Mouse (Mus musculus) hematopoietic stem cell, adult 5-6 weeks (primary cell): ENCODE data around the gene Fam83c. TPM values are rescaled to one million over a fixed set of nuclear protein-coding genes. Genes with fewer than 3 reads are reported as not detected.
"Not testable (repeated sequence)": the region's sequence is repeated elsewhere in the genome, so short reads cannot be mapped to it uniquely, and the experiment has no call there.

Experiments
- ATAC-seq, 2 experiments: fragments of 125-278 bp in 1 of 2; replicated peaks in 1 of 2; 2 replicates each; pipeline ENCODE4 v1.8.0; 2016 to 2017; ENCODE audit warnings: inconsistent platforms in 2 of 2, mild to moderate bottlenecking in 2 of 2, moderate number of reproducible peaks in 2 of 2, low read depth in 1 of 2, moderate TSS enrichment in 1 of 2; ENCODE audit not compliant: low FRiP score in 2 of 2, poor library complexity in 2 of 2, severe bottlenecking in 2 of 2, insufficient read depth in 1 of 2, low TSS enrichment in 1 of 2
- total RNA-seq: library from RNA; stranded (forward); fragments of 172-1452, 232-1000 nt; gene quantifications from 2 replicates; pipeline ENCODE4 v1.2.3, GENCODE M21; 2017

Gene Fam83c
- total RNA-seq, 1 experiment from 2014 or later, result not detected

DNA sequence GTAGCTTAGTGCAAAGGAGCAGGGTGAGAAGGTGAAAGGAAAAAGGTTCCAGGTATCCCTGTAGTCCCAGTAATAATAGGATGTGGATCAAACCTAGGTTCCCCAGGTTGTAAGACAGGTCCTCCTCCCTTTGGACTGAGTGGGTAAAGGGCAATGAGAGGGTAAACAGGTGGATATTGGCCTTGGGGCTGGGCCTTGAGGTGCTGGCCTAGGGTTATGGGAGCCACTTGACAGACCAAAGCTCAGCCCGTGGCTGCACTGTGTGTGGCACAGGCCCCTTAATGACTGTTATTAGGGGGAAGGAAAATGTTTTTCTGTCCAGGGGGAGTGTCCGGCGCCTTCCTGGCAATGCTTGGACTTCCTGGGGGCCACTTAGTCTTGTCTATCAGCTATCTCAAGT is 3.3 kb upstream of the Fam83c start:
- no peak for ATAC-seq

GRCm38 (mm10) chr2:155832087-155832486 is 2.6 kb downstream of the Fam83c start:
- ATAC-seq, result not testable (repeated sequence)

- no peak for ATAC-seq
These were observed 3.4 kb downstream of the Fam83c start for GRCm38 (mm10) chr2:155831302-155831701.

DNA sequence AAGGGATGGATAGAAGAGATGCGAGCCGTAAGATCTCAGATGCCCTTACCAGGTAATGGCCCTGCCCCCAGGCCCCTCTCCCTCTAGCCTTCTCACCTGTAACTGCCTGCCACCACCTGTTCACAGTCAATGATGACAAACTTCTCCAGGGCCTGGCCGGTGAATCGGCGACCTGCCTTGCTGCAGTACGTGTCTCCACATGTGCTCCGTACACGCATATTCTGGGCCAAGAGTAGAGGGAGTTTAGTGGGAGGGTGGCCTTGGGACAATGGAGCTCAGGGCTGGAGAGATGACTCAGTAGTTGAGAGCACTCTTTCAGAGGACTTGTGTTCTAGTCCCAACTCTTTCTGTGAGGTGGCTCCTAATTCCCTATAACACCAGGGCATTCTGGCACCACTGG is 3.8 kb downstream of the Fam83c start:
- no peak for ATAC-seq

DNA sequence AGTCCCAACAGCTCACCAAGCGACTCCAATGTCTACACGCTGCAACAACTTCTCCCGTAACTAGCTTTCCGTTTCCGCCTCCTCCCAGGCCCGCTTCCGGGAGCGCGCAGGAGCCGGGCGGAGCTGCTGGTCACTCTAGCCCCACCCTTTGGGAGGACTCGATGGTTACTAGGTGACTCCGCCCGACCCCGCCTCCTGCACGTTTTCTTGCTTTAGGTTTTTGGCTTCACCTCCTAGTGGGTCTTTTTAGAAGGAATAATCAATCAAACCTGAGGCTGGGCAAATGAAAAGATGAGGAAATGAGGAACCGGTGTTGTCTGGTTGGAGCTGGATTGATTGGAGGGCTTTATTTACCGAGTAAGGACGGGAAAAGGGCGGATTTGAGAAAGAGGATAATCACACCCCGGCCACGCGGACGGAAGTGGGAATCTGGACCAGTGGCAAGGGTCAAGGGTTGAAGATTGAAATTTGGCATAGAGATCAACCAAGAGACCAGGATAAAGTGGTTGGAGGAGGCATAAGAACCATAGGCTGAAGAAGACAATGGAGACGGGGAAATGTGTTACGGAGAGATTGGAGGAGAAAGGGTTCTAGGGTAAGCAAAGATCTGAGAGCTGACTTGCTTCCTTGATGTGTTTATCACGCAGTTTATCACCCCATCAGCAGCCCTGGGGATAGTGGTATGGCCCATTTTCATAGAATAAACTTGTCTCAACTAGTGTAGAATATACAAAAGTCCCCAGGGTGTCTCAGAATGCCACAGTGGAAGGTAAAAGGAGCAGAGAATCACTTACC is 7.8 kb downstream of the Fam83c start, which contains the start of gene Eif6:
TSS of gene Eif6 (minus strand) at position 296 of the 795 bp plus-strand sequence.
- ATAC-seq, result peak; percentile 92 to 94

DNA sequence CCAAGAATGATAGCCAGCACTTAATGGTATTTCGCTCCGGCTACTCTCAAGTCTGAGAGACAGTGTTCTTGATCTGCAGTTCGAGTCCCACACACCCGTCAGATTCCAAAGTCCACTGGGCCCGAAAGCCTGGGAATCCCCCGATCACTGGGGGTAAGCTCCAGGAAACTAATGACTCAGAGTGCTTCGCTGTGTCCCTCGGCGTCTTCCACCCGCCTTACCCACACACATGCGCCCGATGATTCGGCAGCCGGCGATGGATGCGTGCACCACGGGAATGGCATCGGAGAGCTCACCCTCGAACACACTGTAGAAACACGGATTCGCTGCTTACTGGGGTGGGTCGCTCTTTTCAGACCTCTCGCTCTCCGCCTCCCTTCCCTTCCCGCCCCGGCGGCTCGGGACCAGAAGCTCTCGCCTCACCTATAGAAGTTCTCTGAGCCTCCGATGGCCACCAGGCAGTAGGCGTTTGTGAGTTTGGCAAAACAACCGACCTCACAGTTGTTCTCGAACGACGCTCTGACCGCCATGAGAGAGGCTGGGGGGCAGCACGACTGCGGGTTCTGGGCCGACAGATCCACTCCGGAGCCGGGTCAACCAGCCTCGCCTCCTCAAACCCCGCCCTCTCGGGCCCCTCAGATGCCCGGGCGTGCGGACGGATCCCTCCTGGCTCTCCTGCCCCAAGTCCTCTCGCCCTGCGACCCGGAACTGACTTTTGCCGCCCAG is 8.6 kb downstream of the Fam83c start:
- ATAC-seq, result peak in 1 of 2 experiments; percentile 8; a peak in 2 of 4 replicates

GRCm38 (mm10) chr2:155823722-155824121 is 10.9 kb downstream of the Fam83c start:
- ATAC-seq, result no peak

- ATAC-seq, result no peak
These were observed 13.9 kb downstream of the Fam83c start for GRCm38 (mm10) chr2:155820779-155821178.

DNA sequence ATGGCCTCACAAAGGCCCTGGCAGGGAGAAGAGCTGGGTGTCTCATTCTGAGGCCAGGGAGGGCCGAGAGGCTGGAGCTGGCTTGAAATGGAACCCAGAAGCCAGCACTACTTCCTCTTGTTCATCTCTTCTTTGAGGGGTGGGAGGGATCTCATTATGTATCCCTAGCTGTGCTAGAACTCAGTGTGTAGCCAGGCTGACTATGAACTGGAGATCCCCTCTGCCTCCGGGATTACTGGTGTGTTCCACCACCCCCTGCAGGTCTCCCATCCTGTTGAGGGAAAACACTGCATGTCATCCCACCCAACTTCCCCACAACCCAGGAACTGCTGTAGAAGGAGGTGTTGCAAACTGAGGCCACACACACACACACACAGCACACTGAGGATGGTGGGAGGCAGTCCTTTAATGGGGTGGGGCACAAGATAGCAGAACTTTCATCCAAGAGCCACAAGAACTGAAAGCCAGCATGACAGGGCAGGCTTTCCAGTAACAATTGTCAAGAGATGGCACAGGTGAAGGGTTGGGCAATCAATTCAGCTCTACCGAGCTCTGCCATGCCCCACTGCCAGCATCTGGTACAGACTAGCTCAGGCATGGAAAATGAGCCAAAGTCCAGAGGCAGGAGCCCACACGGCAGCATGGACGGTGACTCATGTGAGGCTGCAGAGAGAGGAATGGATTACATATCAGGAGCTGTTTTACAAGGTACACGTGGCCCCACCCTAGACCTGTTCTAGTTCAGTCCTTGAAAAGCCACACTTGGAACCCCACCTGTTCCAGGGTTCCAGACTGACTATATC is 15.0 kb downstream of the Fam83c start:
- peak; percentile 9 to 33 for ATAC-seq

- no peak for ATAC-seq
These were observed 15.4 kb downstream of the Fam83c start, which contains the start of gene BC029722 for GRCm38 (mm10) chr2:155819392-155819448. TSS of gene BC029722 (minus strand) at chr2:155819426.

DNA sequence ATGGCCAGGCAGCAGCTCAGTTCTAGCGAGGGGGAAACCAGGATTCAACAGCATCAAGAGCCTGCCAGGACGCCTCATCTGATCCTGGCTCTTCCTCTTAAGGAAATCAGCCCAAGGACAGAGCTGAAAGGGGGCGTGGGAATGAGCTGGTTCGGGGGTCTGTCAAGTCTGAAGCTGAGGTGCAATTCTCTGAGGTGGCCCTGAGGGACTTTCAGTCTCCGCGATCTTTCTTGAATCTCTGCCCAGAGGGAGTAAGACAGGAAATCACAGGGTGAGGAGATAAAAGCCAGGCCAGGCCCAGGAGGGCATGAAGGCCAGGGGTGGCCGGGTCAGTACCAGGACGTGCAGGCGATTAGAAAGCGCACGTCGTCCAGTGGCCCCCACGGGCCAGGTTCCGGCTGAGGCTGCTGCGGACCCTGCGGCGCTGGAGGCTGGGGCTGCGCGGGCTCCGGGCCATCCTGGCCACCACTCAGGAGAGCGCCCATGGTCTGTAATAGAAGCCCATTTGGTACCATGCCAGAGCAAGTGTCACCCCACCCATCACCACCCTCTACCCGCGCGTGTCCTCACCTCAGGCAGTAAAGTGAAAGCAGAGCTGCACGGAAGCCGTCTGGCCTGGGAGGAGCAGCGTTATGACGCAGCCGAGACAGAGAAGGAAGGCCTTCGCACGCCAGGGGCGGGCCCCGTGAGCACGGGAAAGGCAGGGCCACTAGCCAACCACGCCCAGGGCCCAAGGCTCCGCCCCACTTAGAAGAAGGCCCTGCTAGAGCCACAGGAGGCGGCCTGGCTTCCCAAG is 15.9 kb downstream of the Fam83c start:
- ATAC-seq, result peak; percentile 96 to 97

DNA sequence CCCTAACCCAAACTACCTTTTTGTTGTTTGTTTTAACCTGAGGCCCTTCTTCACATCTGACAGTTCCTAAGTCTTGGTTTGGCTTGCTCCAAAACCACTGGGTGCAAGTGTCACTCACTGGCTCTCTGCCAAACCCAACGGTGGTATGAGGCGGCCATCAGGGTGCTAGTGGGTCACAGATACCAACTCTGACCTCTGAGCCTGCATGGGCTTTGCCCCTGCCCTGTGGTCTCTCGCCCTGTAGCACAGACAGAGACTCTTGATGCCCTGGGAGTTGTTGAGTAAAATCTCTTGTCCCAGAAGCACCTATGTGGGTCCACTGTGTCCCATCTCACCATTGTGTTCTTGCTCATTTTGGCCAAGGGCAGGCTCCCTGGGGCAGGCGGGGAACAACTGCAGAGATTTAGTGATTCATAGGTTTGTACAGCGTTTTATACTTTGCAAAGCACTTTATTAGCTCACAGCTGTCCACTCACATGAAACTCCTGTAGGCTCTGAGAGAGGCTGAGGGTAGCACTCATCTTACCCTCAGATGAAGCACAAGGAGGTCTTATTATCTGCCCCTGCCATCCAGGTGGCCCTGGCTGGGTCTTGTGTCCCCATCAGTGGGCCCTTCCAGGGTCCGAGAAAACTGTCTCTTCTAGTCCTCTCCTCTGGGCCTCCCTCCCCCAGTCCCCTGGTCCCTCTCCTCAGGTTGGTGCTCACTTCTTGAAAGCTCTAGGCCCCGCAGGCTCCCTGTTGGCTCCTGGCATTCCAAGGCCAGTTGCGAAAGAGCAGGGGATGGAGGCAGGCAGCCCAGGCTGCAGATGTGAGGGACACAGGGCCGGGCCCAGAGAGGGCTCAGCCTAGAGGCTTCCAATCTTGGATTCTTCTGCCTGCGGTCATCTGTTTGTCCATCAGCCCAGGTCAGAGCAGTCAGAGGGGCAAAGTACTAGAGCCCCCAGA is 17.1 kb downstream of the Fam83c start:
- ATAC-seq, result no peak

- ATAC-seq, result no peak
These were observed 18.5 kb downstream of the Fam83c start for GRCm38 (mm10) chr2:155816179-155816578.

- no peak; a peak in 1 of 4 replicates for ATAC-seq
These were observed 19.8 kb downstream of the Fam83c start for GRCm38 (mm10) chr2:155814829-155815228.

GRCm38 (mm10) chr2:155812637-155813036 is 22.0 kb downstream of the Fam83c start:
- no peak for ATAC-seq

DNA sequence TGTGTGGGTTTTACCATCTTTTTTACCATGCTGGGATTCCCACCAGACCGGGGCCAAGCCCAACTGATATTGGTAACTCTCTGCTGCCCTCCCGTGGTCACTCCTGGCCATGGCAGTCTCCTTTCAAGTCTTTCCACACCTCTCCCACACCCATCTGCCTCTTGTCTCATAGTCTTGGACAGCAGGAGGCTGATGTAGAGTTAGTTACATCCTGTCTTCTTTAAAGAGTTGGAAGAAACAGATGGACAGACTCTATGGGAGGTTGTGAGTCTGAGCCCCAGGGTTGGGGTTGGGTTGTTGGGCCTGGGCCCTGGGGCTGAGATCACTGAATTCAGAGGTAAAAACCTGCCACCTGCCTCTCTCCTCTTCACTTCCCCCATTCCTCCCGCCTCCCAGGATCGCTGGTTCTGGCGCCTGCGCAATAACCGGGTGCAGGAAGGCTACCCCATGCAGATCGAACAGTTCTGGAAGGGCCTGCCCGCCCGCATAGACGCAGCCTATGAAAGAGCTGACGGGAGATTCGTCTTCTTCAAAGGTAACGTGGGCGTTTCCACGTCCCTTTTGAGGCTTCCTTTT is 22.7 kb downstream of the Fam83c start:
- peak; percentile 51 to 75 for ATAC-seq
